Comparison of ENCODE assay signal across 1 mouse cellular context in the genomic region with DNA sequence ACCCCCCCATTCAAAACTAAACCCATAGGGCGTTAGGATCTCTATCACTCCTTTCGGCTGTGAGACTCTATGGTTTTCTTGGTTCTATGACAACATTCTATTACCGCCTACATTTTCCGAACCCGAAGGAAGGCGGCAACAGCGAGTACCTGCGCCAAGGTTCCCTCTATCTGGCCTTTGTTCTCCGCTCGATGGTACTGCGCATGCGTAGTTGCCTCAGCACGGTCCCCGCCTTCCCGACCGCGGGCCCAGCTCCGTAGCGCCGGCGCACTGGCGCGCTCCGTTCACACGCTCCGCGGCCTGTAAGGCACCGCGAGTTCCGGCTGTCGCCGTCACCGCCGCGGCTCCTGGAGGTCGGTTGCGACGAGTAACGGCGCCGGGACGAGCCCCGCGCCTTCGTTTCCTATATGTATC.
TF ChIP-seq lines count a peak whose summit lies in the region.

Gene Ylpm1, plus strand, starts transcription at position 239 of the 414 bp plus-strand sequence.

TF ChIP-seq in CH12.LX, 34 proteins besides CTCF, POLR2A, EP300 and RAD21 (continued from another document):
- TF ChIP-seq POLR2AphosphoS2 (IDR thresholded peaks at IDR 0.05; ENCODE audit: low read depth, low read length) (peak; percentile 34; the same call in 1 of the 2 replicates), ZNF384 (IDR thresholded peaks at IDR 0.05; ENCODE audit: low read depth, low read length) (no peak), PAX5 (IDR thresholded peaks at IDR 0.05; ENCODE audit: low read length) (no peak), NELFE (IDR thresholded peaks at IDR 0.05; ENCODE audit: low read depth, low read length) (peak; percentile 92), MAZ (IDR thresholded peaks at IDR 0.05; ENCODE audit: low read depth, low read length) (peak; percentile 91), ZKSCAN1 (IDR thresholded peaks at IDR 0.05; ENCODE audit: borderline replicate concordance, low read depth, low read length) (no peak), NRF1 (IDR thresholded peaks at IDR 0.05; ENCODE audit: low read depth, low read length) (peak; percentile 95), ZMIZ1 (IDR thresholded peaks at IDR 0.05; ENCODE audit: low read depth, low read length) (peak; percentile 78; the same call in 1 of the 2 replicates), USF2 (conservative IDR thresholded peaks at IDR 0.05; ENCODE audit: low read depth, low read length) (no peak), KAT2A (IDR thresholded peaks at IDR 0.05; ENCODE audit: insufficient replicate concordance, low read length) (peak; percentile 56; the same call in 1 of the 2 replicates), IRF4 (IDR thresholded peaks at IDR 0.05; ENCODE audit: low read depth, low read length) (peak; percentile 65; the same call in 1 of the 2 replicates)
